Mouse (Mus musculus): ENCODE measurements around the gene Ppm1l. TPM values are rescaled to one million over a fixed set of nuclear protein-coding genes. Genes with fewer than 3 reads are reported as not detected.
"Not testable (repeated sequence)": the region's sequence is repeated elsewhere in the genome, so short reads cannot be mapped to it uniquely, and the experiment has no call there.

Ppm1l gene
- total RNA-seq, 1 experiment from 2014 or later: 4.9 TPM

DNA sequence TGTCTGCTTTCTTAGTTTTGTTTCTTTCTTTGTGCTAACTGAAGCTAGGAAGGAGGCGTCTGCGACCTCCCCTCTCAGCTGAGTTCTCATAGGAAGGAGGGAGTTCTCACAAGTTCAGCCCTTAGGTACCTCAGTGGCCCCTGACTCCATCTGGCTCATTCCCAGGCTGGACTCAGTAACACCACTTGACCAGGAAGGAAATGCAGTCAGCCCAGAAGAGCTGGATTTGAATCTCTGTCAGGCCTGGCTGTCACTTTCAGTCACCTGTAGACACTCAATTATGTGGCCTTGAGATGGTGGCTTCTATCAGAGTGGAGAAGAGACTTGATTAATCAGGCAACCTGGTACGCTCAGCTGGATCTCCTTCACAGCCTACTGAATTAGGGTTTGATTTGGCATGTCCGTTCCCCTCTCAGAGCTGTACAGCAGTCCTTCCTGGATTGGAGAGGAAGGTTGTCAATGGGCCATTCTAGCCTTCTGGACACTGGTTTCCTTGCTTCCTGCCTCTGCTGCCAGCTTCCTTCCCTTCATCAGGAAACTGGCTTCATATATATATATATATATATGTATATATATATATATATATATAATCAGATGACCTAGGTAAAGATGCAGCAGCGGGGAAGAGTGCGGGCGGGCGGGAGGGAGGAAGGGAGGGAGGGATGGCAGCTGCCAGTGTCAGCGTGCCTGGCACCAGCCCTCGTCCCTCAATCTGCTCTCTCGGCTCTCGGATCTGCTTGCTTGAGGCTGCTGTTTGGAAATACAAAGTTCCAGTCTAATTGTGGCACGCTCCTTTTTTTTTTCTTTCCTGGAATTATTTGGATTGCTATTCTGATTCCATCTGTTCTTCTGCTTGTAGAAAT lies 45.1 kb downstream of the Ppm1l start:
- no peak for ATAC-seq (ENCODE audit: extremely low read depth, insufficient number of reproducible peaks, low FRiP score, poor library complexity, severe bottlenecking)

DNA sequence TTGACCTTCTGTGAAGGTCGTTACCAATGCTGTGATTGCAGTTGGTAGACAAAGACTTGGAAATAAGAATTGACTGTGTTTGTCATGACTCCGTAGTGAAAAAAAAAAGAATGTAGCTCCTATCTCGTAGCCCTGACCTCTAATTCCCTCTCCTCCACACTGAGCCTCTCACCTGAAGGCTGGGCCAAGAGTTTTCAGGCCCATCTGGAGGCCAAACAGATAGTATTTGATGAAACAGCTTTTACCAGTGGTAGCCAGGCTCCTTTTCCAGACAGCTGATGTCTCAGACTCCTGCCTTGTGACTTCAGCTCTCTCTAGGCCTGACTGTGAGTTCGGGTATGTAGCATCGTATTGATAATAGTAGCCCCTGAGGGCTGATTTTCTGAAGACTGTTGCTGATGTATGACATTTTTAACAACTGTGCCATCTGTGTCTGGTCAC lies 45.7 kb downstream of the Ppm1l start:
- no peak for ATAC-seq (ENCODE audit: extremely low read depth, insufficient number of reproducible peaks, low FRiP score, poor library complexity, severe bottlenecking)

DNA sequence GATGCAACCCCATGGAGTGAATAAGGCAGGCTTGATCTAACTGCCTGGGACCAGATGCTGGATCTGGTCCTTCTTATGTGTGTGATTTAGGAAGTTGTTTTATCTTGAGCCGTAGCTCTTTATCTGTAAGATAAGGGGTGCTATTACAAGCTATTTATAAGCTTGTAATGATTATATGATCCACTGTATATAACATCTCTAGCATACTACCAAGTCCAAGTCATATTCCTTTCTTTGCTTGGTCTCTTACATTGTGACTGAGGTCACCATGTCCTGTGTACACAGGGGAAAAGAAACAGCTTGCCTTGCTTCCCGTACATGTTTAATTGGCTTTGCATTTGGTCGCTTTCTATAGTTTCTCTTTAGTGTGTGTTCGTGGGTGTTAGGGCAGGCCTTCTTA lies 46.2 kb downstream of the Ppm1l start:
- no peak for ATAC-seq (ENCODE audit: extremely low read depth, insufficient number of reproducible peaks, low FRiP score, poor library complexity, severe bottlenecking)

DNA sequence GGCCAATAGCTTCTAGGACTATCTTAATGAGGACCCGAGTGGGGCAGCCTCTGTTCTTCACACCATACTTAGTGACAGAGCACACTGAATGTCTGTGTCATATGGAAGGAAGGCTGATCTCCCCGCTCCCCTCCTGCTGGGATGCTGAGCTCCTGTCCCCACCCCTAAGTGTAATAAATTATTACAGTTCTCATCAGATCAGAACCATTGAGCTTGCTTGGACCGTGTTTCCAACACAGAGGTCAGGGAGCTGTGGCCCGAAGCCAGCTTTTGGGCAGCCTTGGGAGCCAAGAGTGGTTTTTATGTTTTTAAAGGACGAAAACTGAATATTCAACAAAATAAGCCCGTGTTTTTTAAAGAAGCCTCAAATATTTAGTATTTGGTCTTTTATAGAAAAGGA lies 47.5 kb downstream of the Ppm1l start:
- ATAC-seq (ENCODE audit: extremely low read depth, insufficient number of reproducible peaks, low FRiP score, poor library complexity, severe bottlenecking): no peak

DNA sequence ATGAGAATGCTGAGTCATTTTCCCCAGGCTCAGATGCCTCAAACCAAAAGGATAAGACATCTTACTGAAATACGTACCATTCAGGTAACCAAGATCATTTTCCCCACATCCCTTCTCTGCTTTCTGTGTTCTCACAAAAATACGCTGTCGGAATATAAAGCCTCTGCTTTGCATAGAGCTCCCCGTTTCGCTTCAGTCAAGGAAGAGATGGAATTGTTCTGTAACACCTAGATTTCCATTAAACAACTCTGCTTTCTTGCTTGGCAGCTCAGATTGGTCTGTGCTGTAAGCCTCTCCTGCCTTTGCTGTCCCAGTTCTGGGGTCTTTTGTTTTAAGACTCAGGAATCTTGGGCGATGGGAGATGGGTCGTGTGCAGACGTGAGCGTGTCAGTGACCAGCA lies 51.3 kb downstream of the Ppm1l start:
- no peak for ATAC-seq (ENCODE audit: extremely low read depth, insufficient number of reproducible peaks, low FRiP score, poor library complexity, severe bottlenecking)

DNA sequence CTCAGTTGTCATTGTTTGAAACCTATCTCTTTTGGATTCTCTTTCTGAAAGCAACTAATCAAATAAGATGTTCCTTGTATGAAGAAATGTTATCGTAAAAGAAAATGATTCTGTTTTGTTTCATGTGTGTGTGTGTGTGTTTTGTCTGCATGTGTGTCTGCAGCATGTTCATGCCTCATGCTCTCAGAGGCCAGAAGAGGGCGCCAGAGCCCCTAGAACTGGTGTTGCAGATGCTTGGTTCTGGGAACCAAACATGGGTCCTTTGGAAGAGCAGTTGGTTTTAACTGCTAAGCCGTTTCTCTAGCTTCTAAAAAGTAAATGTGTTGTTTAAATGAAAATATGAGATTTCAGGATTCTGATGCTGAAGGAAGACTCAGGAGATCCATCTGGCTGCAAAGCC lies 56.1 kb downstream of the Ppm1l start:
- no peak for ATAC-seq (ENCODE audit: extremely low read depth, insufficient number of reproducible peaks, low FRiP score, poor library complexity, severe bottlenecking)

DNA sequence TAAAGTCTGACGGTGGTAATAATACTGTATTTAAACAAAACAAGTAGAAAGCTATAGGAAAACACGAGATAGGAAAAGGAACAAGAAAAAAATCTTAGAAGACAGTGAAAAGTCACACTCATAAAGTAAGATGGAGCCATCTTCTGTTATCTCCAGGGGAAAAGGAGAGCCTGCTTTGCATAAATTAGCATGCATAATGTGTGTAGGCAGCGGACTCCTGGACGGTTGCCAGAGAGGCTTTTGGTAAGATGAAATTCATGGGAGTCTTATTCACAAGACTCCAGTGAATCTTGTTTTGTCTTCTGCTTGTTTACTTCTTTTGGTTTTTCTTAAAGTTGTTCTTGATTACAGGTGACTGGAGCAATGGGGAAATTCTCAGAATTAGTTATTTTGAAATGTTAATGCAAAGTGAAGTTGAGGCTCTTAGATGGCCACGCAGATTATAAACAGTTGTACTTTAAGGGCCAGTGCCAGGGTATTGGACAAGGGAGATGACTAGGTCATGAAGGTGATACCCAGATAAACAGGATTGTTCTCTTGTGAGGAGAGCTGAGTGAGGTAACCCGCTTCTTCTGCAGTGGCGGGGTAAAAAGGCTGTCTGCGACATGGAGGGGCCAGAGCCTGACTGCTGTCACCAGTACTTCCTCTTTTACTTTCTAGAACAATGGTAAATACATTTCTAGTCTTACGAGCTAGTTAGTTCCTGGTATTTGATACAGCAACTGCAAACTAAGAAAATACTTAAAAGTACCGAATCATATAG lies 57.1 kb downstream of the Ppm1l start:
- ATAC-seq (ENCODE audit: extremely low read depth, insufficient number of reproducible peaks, low FRiP score, poor library complexity, severe bottlenecking): peak; percentile 89

DNA sequence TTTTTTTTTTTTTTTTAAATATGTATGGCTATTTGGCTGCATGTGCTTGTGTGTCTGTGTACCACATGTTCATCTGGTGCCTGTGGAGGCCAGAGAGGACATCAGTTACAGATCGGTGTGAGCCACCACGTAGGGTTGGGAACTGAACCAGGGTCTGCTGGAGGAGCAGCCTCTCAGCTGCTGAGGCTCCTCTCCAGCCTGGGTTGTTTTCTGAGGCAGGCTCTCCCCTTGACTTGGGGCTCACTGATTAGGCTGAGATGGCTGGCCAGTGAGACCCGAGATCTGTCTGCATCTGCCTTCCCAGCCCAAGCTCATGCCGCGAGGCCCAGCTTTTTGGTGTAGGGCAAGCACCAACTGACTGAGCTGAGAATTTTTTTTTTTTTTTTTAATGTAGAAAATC lies 57.9 kb downstream of the Ppm1l start:
- no peak for ATAC-seq (ENCODE audit: extremely low read depth, insufficient number of reproducible peaks, low FRiP score, poor library complexity, severe bottlenecking)

DNA sequence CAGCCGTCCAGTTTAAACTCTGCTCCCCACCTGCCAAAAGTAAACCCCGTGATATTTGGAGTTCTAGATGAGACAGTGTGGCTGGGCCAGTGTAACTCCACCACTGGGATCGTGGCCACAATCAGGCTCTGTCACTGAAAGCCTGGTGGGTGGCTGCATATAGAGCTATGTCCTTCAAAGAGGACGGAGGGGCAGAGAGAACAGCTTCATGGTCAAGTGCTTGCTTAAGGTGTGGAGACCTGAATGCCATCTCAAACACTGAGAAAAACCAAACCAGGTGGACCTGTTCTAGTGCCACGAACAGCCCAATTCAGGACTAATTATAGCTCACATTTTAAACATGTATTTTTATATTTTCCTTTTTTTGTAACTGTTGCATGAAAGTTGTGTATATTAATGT lies 58.3 kb downstream of the Ppm1l start:
- no peak for ATAC-seq (ENCODE audit: extremely low read depth, insufficient number of reproducible peaks, low FRiP score, poor library complexity, severe bottlenecking)

DNA sequence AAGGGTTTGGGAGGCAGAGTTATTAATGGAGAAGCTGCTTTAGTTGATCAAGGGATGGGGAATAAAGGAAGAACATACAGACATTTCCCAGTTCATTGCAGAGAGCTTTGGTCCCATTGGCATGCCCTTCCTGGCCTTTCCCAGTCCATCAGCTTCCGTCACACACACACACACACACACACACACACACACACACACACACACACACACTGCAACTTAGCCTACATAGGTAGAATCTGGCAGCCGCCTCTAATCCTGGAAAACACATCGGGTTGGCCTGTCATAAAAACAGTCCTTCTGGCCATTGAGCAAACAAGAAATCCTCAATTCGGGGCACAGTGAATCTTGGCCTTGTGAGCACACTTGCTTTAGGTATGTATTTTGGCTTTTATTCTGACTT lies 64.6 kb downstream of the Ppm1l start:
- ATAC-seq (ENCODE audit: extremely low read depth, insufficient number of reproducible peaks, low FRiP score, poor library complexity, severe bottlenecking): no peak

DNA sequence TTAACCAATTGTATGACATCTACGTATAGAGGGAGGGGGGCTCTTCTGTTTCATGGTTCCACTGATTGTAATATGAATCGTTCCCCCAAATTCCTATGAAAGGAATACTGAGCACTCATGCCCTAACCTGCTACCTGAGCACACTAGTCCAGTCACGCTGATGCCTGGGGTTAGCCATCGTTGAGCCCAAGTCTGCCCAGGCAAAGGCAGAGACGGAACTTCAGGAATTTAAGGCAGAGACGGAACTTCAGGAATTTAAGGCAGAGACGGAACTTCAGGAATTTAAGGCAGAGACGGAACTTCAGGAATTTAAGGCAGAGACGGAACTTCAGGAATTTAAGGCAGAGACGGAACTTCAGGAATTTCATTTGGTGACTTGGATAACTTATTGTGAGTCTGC lies 75.2 kb downstream of the Ppm1l start:
- ATAC-seq (ENCODE audit: extremely low read depth, insufficient number of reproducible peaks, low FRiP score, poor library complexity, severe bottlenecking): not testable (repeated sequence)

DNA sequence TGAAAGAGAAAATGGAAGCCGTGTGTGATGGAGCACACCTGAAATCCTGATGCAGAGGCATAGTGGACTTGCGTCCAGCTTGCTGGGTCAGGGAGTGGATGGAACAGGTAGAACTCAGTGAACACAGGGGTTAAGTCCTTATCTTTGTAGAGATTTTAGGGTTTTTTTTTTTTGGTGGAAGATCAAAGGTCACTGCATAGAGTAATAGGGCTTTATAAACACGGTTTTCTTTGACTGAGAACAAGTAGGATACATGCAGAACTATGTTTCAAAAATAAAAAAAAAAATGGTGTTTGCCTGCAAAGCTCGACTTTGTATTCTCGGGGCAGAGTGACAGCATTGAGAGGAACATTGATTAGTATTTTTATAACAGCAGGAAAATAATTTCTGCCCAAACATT lies 75.6 kb downstream of the Ppm1l start:
- ATAC-seq (ENCODE audit: extremely low read depth, insufficient number of reproducible peaks, low FRiP score, poor library complexity, severe bottlenecking): no peak

DNA sequence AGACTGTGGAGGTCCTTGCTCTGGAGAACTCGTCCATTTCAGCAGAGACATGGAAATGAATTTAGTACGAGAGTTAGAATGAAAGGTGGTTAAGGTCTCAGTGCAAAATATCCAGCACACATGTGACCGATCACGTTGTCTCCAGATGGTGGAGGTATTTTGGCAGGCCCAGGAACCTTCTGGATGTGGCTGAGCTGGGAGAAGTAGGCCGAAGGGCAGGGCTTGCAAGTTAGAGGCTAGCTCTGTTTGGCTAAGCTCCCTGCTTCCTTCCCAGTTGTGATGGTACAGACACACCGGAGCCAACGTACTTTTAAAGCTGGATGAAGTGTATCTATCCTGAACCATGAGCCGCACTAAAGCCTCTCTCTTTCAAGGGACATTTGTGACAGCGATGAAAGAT lies 76.4 kb downstream of the Ppm1l start:
- ATAC-seq (ENCODE audit: extremely low read depth, insufficient number of reproducible peaks, low FRiP score, poor library complexity, severe bottlenecking): no peak

DNA sequence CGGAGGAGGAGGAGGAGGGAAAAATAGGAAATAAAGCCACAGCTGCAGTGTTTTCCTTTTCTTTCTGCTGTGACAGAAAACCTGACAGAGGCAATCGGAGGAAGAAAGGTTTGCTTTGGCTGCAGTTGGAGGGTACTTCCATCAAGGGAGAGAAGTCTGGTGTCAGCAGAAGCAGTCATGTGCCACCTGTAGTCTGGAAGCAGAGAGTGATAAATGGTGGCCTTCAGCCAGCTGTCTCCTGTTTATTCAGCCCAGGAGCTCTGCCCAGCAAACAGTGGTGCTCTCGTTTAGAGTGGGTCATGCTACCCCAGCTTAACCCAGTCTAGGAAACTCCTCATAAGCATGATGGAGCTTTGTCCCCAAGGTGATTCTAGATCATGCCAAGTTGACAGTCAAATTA lies 77.3 kb downstream of the Ppm1l start:
- no peak for ATAC-seq (ENCODE audit: extremely low read depth, insufficient number of reproducible peaks, low FRiP score, poor library complexity, severe bottlenecking)

DNA sequence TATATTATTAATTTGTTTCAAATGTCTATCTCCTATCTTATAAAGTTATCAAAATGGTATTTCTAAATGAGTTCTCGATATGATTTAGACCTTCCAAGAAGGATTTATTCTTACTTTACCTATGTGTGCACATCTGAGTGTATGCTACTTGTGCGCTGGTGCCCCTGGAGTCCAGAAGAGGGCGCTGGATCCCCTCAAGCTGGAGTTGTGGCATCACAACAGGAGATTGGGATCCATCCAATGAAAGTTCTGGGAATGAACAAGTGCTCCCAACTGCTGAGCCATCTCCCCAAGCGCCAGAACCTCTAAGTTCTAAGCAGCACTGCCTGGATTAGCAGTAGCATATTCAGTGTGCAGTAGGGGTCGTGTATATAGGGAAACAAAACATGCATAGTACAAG lies 78.4 kb downstream of the Ppm1l start:
- no peak for ATAC-seq (ENCODE audit: extremely low read depth, insufficient number of reproducible peaks, low FRiP score, poor library complexity, severe bottlenecking)

DNA sequence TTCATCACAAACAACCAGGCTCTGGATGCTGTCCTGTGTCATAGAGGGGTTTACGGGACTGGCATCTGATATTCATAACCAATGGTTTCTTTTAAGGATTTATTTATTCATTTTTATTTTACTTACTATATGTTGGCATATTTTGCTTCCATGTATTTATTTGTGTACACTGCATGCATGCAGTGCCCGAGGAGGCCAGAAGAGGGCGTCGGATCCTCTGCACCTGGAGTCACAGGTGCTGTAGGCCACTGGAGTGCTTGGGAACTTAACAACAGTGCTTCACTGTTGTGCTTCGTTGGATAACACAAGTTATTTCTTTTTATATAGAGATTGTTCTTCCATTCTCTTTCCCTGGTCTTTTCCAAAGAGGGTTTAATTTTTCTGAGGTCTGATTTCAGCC lies 81.1 kb downstream of the Ppm1l start:
- ATAC-seq (ENCODE audit: extremely low read depth, insufficient number of reproducible peaks, low FRiP score, poor library complexity, severe bottlenecking): no peak

DNA sequence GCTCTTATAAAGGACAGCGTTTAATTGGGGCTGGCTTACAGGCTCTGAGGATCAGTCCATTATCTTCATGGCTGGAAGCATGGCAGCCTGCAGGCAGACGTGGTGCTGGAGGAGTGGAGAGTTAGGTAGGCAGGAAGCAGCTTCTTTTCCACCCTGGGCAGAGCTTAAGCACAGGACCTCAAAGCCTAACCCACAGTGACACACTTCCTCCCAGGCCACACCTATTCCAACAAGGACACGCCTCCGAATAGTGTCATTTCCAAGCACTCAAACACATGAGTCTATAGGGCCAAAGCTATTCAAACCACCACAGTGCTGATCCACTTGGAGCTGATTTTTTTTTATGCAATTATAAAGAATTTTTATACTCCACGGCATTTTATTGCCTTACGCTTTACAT lies 82.7 kb downstream of the Ppm1l start:
- no peak for ATAC-seq (ENCODE audit: extremely low read depth, insufficient number of reproducible peaks, low FRiP score, poor library complexity, severe bottlenecking)

DNA sequence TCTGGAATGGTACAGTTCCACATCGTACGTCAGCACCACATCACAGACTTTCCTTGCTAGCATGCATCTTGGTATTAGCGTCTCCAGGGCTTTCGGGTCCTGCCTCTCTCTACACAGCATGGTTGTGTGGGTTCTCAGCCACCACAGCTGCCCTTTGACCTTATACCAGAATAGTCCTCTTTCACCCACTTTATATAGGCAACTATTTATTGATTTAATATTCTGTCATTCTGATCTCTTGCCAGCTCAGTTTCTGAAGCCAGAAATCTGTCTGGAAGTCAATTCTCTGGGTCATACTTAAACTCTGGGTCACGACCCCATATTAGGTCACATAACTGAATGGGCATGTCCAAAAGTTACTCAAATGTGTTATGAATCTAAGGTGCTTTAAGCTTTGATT lies 86.5 kb downstream of the Ppm1l start:
- no peak for ATAC-seq (ENCODE audit: extremely low read depth, insufficient number of reproducible peaks, low FRiP score, poor library complexity, severe bottlenecking)

DNA sequence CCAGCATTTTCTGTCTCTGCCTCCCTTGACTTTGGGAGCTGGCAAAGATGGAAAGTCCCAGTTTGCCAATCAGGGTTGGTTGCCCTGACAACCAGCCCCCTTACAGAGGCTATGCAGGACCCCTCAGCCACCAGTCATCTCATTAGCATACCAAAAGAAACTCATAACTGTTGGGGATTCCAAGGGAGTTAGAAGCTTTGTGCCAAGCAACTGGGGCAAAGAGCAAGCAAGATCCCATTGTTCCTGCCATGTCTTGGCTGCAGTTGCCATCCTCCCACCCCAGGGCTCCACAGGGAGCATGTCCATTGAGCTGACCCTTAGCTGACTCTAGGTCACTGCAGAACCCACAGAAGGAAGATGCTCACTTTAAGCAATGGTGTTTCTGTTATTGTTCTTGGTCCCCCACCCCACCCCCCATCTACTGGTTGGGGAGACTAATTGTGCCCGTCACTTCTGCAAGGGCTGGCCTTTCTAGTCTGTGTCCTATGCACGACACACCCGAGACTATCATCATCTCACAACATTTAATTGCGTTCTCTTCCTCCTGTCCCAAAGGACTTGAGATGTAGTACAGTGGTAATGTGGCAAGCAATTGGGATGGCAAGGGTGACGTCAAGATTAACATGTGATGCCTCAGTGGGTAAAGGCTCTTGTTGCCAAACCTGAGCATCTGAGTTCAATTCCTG lies 89.7 kb downstream of the Ppm1l start:
- ATAC-seq (ENCODE audit: extremely low read depth, insufficient number of reproducible peaks, low FRiP score, poor library complexity, severe bottlenecking): no peak

DNA sequence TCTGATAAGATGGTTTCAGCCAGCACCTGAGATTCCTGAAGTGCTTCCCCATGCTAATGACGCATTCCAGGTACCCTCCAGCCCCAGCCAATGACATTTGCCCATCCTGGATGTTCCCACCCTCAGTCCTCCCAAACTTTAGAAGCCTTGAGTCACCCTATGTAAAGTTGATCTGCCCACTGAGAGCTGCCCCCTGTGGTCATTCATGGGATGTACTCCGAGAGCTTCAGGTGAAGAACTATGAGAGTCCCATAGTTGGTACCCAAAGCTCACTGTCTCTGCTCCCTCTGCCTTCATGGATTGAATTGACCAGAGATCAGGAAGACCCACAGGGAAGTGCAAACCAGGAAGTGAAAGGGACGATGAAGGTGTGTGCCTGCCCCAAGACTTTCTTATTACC lies 91.4 kb downstream of the Ppm1l start:
- ATAC-seq (ENCODE audit: extremely low read depth, insufficient number of reproducible peaks, low FRiP score, poor library complexity, severe bottlenecking): no peak
